Mouse (Mus musculus) CH12.LX (cell line): ENCODE data around the gene Far2. TPM values are rescaled to one million over a fixed set of nuclear protein-coding genes. Genes with fewer than 3 reads are reported as not detected.

Source experiments
- DNase-seq: peaks from one replicate; pipeline ENCODE4 v3.0.0-alpha.2; 2013; ENCODE audit errors: extremely low read depth
- H3K27ac ChIP-seq: 2 replicates; pipeline ENCODE4 v1.5.1; 2012; ENCODE audit warnings: low read depth, mild to moderate bottlenecking, control low read depth, moderate library complexity; ENCODE audit not compliant: insufficient read depth
- H3K27me3 ChIP-seq: replicated peaks from 2 replicates; pipeline ENCODE3; 2012; ENCODE audit warnings: inconsistent platforms
- H3K36me3 ChIP-seq, 2 experiments: replicated peaks in 1 of 2; 2 replicates each; pipeline versions ENCODE3 to v1.6.1; 2012; ENCODE audit warnings: inconsistent platforms in 1 of 2, low read length in 1 of 2, mild to moderate bottlenecking in 1 of 2, mixed read lengths in 1 of 2, moderate library complexity in 1 of 2; ENCODE audit not compliant: control insufficient read depth in 1 of 2, insufficient read depth in 1 of 2
- H3K4me1 ChIP-seq, 2 experiments: 2 replicates each; pipeline ENCODE4 v1.6.1; 2012; ENCODE audit warnings: inconsistent platforms in 1 of 2, moderate library complexity in 1 of 2; ENCODE audit not compliant: insufficient read depth in 2 of 2, control insufficient read depth in 1 of 2
- H3K4me2 ChIP-seq: 2 replicates; pipeline ENCODE4 v1.6.1; 2012; ENCODE audit warnings: low read depth, mild to moderate bottlenecking, control low read depth; ENCODE audit not compliant: poor library complexity, insufficient read depth, severe bottlenecking
- H3K4me3 ChIP-seq, 3 experiments: fragments of 150-350 bp in 1 of 3; sonication (generic) in 1 of 3; replicated peaks in 1 of 3; 2 replicates each; pipeline versions ENCODE3 to v1.5.1; 2011 to 2012; ENCODE audit warnings: low read depth in 2 of 3, low read length in 2 of 3, mild to moderate bottlenecking in 2 of 3, moderate library complexity in 2 of 3, control low read depth in 1 of 3, improper control_type of control experiment in 1 of 3, inconsistent platforms in 1 of 3, mixed read lengths in 1 of 3; ENCODE audit not compliant: poor library complexity in 1 of 3
- H3K79me2 ChIP-seq: replicated peaks from 2 replicates; pipeline ENCODE4 v1.6.1; 2012; ENCODE audit warnings: mild to moderate bottlenecking, moderate library complexity; ENCODE audit not compliant: control insufficient read depth, poor library complexity, insufficient read depth, severe bottlenecking; ENCODE audit errors: extremely low read depth
- H3K9ac ChIP-seq: 2 replicates; pipeline ENCODE4 v1.6.1; 2012; ENCODE audit warnings: low read depth, mild to moderate bottlenecking, control low read depth, moderate library complexity; ENCODE audit not compliant: insufficient read depth
- H3K9me3 ChIP-seq: replicated peaks from 2 replicates; pipeline ENCODE3; 2012; ENCODE audit warnings: low read length, inconsistent platforms, mixed read lengths
- BHLHE40 ChIP-seq: IDR thresholded peaks from 2 replicates; pipeline ENCODE4 v1.6.1; 2011; ENCODE audit warnings: mild to moderate bottlenecking, low read depth, low read length, improper control_type of control experiment
- ELF1 ChIP-seq: IDR thresholded peaks from 2 replicates; pipeline ENCODE4 v1.6.1; 2014; ENCODE audit warnings: low read depth, mild to moderate bottlenecking, inconsistent platforms, low read length, improper control_type of control experiment
- ETS1 ChIP-seq: conservative IDR thresholded peaks from 2 replicates; pipeline ENCODE4 v1.6.1; 2012; ENCODE audit warnings: low read depth, mild to moderate bottlenecking, inconsistent platforms, low read length, improper control_type of control experiment, moderate library complexity
- KAT2A ChIP-seq: IDR thresholded peaks from 2 replicates; pipeline ENCODE4 v1.6.1; 2012; ENCODE audit warnings: low read length, improper control_type of control experiment, inconsistent platforms; ENCODE audit not compliant: insufficient replicate concordance
- MAFK ChIP-seq: IDR thresholded peaks from 2 replicates; pipeline ENCODE4 v1.6.1; 2011; ENCODE audit warnings: low read length, improper control_type of control experiment; ENCODE audit not compliant: insufficient replicate concordance
- NELFE ChIP-seq: IDR thresholded peaks from 2 replicates; pipeline ENCODE4 v1.6.1; 2011; ENCODE audit warnings: low read depth, low read length, improper control_type of control experiment
- POLR2A ChIP-seq: IDR thresholded peaks from 2 replicates; pipeline ENCODE4 v1.6.1; 2011; ENCODE audit warnings: low read depth, mild to moderate bottlenecking, improper control_type of control experiment, low read length
- RCOR1 ChIP-seq: conservative IDR thresholded peaks from 2 replicates; pipeline ENCODE4 v1.6.1; 2012; ENCODE audit warnings: low read depth, mild to moderate bottlenecking, inconsistent platforms, low read length, improper control_type of control experiment
- SIN3A ChIP-seq: IDR thresholded peaks from 2 replicates; pipeline ENCODE4 v1.6.1; 2012; ENCODE audit warnings: low read length, improper control_type of control experiment, inconsistent platforms
- USF1 ChIP-seq: IDR thresholded peaks from 2 replicates; pipeline ENCODE4 v1.6.1; 2014; ENCODE audit warnings: low read depth, mild to moderate bottlenecking, inconsistent platforms, low read length, improper control_type of control experiment
- ZNF384 ChIP-seq: IDR thresholded peaks from 2 replicates; pipeline ENCODE4 v1.6.1; 2012; ENCODE audit warnings: low read depth, low read length, improper control_type of control experiment, inconsistent platforms
- dilution Hi-C: fragments of 300-500 bp; cut with MboI; formaldehyde crosslinking; loops from 2 replicates; pipeline ENCODE4 v1.14.3; 2020; ENCODE audit warnings: low sequenced_read_pairs; ENCODE audit not compliant: extremely low pct_unique_long_range_greater_than_20kb, extremely low pct_ligation_motif_present
- in situ Hi-C: fragments of 300-500 bp; cut with MboI; formaldehyde crosslinking; loops from 3 replicates; pipeline ENCODE4 v1.14.3; 2019; ENCODE audit warnings: low sequenced_read_pairs, low pct_ligation_motif_present, low pct_unique_long_range_greater_than_20kb, mixed read lengths
- polyA plus RNA-seq: library from polyadenylated mRNA; unstranded; fragments of >175 nt; gene quantifications from 2 replicates; pipeline ENCODE4 v1.2.1, GENCODE M21; 2012; ENCODE audit warnings: low read depth; ENCODE audit not compliant: insufficient read length
- total RNA-seq, 2 experiments: library from RNA; depleted of rRNA; stranded (reverse); fragments of 300-350 nt in 1 of 2; fragments of >200 nt in 1 of 2; gene quantifications; 2 replicates each; pipeline ENCODE4 v1.2.3; 2012 to 2014

Gene Far2
- total and polyA plus RNA-seq, 3 experiments = 0.51 to 1.6 TPM; not detected in 1

DNA sequence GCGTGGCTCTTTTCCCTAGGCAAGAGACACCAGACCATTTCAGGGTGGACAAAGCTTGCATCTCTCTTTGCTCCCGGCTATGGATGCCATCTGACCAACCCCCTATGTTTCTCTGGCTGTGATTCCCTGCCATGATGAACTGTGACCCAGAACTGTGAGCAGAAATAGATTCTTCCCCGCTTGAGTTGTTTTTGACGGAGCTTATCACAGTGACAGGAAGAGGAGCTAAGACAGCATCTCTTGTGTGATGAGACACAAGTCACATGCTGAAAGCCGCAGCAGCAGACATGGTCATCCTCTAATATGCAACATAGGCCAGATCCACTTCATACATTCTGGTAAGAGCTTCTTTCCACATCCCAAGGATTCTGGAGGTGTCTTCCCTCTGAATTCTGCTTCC lies 69.3 kb downstream of the Far2 start:
- H3K4me1 ChIP-seq = no peaks in the 10 kb centered on the region

DNA sequence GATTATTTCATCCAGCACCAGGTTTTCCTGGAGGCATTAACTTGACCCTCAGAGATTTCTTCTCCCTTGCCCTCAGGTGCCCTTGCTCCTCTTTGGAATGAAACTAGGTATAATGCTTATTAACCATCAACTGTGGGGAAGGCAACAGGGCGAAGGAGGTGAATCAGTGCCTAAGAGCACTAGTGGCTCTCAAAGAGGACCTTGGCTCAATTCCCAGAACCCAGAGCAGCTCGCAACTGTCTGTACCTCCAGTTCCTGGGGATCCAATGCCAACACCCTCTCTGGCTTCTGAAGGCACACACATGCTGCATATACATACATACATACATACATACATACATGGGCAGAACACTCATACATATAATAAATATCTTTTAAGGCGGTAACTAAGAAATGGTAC lies 69.8 kb downstream of the Far2 start:
- no peaks in the 10 kb centered on the region for H3K79me2 ChIP-seq
- H3K9me3 ChIP-seq = no peaks in the 10 kb centered on the region
- H3K27ac ChIP-seq = no peak overlapping the region
- DNase-seq = no peak
- in situ Hi-C loops = no loop called here
- H3K9ac ChIP-seq = no peak overlapping the region
- TF ChIP-seq BHLHE40 (no peak), NELFE (no peak), KAT2A (no peak), ZNF384 (no peak), ELF1 (no peak)
- no peaks in the 10 kb centered on the region for H3K4me1 ChIP-seq
- H3K27me3 ChIP-seq = no peaks in the 10 kb centered on the region
- no peaks in the 10 kb centered on the region for H3K36me3 ChIP-seq
- H3K4me3 ChIP-seq = no peak overlapping the region
- dilution Hi-C loops = no loop called here
- no peak overlapping the region for H3K4me2 ChIP-seq

More for the DNA sequence above, 69.3 kb downstream of the Far2 start:
- no peak overlapping the region for H3K4me2 ChIP-seq
- H3K36me3 ChIP-seq = no peaks in the 10 kb centered on the region
- no peak overlapping the region for H3K27ac ChIP-seq
- TF ChIP-seq SIN3A = no peak
- no peak for TF ChIP-seq POLR2A
- no peak for TF ChIP-seq RCOR1
- TF ChIP-seq ETS1 = no peak
- in situ Hi-C loops (no loop called here), dilution Hi-C loops (no loop called here)
- DNase-seq = no peak
- H3K79me2 ChIP-seq = no peaks in the 10 kb centered on the region
- no peak overlapping the region for H3K4me3 ChIP-seq
- H3K9me3 ChIP-seq = no peaks in the 10 kb centered on the region
- no peaks in the 10 kb centered on the region for H3K27me3 ChIP-seq
- no peak overlapping the region for H3K9ac ChIP-seq

- no peak overlapping the region for H3K4me2 ChIP-seq
- in situ Hi-C loops = no loop called here
- dilution Hi-C loops = no loop called here
- no peaks in the 10 kb centered on the region for H3K9me3 ChIP-seq
- H3K9ac ChIP-seq = no peak overlapping the region
- H3K4me3 ChIP-seq = no peak overlapping the region
- H3K27me3 ChIP-seq = no peaks in the 10 kb centered on the region
- no peak overlapping the region for H3K27ac ChIP-seq
- H3K4me1 ChIP-seq = no peaks in the 10 kb centered on the region
- H3K36me3 ChIP-seq = no peaks in the 10 kb centered on the region
- no peak for TF ChIP-seq USF1
- TF ChIP-seq ZNF384 = no peak
- no peak for TF ChIP-seq KAT2A
- TF ChIP-seq MAFK = no peak
- no peak for TF ChIP-seq ELF1
- no peak for TF ChIP-seq BHLHE40
- TF ChIP-seq, all 38 proteins: peak for 0
- H3K79me2 ChIP-seq = no peaks in the 10 kb centered on the region
- no peak for DNase-seq
These were observed 70.6 kb downstream of the Far2 start for GRCm38 (mm10) chr6:148117696-148118095.
